Mouse (Mus musculus) forebrain, embryonic 11.5 days (tissue): ENCODE results near the gene Slc22a3. TPM values are rescaled to one million over a fixed set of nuclear protein-coding genes. Genes with fewer than 3 reads are reported as not detected.
A peak's percentile ranks its signal among the peaks of the same experiment; 100 is the strongest.

Experiments used
- ATAC-seq: fragments of 200-750 bp; cut with Nextera tagmentation; replicated peaks from 2 replicates; pipeline ENCODE4 v1.8.0; 2017; ENCODE audit warnings: moderate TSS enrichment; ENCODE audit not compliant: low FRiP score
- DNase-seq: peaks from one replicate; pipeline ENCODE4 v3.0.0-alpha.2; 2017; ENCODE audit warnings: low spot score
- H3K27ac ChIP-seq: fragments of 300-500 bp; sonication (generic); 2 replicates; pipeline ENCODE4 v1.5.1; 2014; ENCODE audit warnings: low read depth, low read length
- H3K27me3 ChIP-seq: fragments of 300-500 bp; sonication (generic); 2 replicates; pipeline ENCODE4 v1.6.1; 2014; ENCODE audit warnings: mild to moderate bottlenecking, low read length, mixed read lengths; ENCODE audit not compliant: control insufficient read depth, insufficient read depth
- H3K36me3 ChIP-seq: fragments of 300-500 bp; sonication (generic); 2 replicates; pipeline ENCODE4 v1.6.1; 2014; ENCODE audit warnings: mild to moderate bottlenecking, low read length, moderate library complexity, mixed read lengths; ENCODE audit not compliant: control insufficient read depth, insufficient read depth
- H3K4me1 ChIP-seq: fragments of 300-500 bp; sonication (generic); replicated peaks from 2 replicates; pipeline ENCODE4 v1.6.1; 2014; ENCODE audit warnings: low read length, mixed read lengths; ENCODE audit not compliant: control insufficient read depth, insufficient read depth
- H3K4me2 ChIP-seq: fragments of 300-500 bp; sonication (generic); 2 replicates; pipeline ENCODE4 v1.6.1; 2014; ENCODE audit warnings: low read depth, mild to moderate bottlenecking, low read length, moderate library complexity, mixed read lengths; ENCODE audit not compliant: severe bottlenecking
- H3K4me3 ChIP-seq: fragments of 300-500 bp; sonication (generic); 2 replicates; pipeline ENCODE4 v1.5.1; 2014; ENCODE audit warnings: low read depth, low read length
- H3K9ac ChIP-seq: fragments of 300-500 bp; sonication (generic); 2 replicates; pipeline ENCODE4 v1.6.1; 2014; ENCODE audit warnings: low read length
- H3K9me3 ChIP-seq: fragments of 300-500 bp; sonication (generic); 2 replicates; pipeline ENCODE4 v1.6.1; 2016; ENCODE audit warnings: low read length, mixed read lengths; ENCODE audit not compliant: control insufficient read depth
- WGBS: fragments of 180-500 bp; shearing (Covaris S2); extraction: QIAGEN DNeasy Blood & Tissue Kit; methylation state at CpG from one replicate; pipeline ENCODE4 v1.1.7; 2014; 5-methylcytosine and 5-hydroxymethylcytosine counted together
- polyA plus RNA-seq: library from polyadenylated mRNA; unstranded; fragments of >200 nt; fragmentation: Nextera tagmentation; extraction: Ambion mirVana; gene quantifications from 2 replicates; pipeline ENCODE4 v1.2.1, GENCODE M21; 2014

Slc22a3 gene
- polyA plus RNA-seq, 1 experiment from 2014 or later = 0.15 TPM

DNA sequence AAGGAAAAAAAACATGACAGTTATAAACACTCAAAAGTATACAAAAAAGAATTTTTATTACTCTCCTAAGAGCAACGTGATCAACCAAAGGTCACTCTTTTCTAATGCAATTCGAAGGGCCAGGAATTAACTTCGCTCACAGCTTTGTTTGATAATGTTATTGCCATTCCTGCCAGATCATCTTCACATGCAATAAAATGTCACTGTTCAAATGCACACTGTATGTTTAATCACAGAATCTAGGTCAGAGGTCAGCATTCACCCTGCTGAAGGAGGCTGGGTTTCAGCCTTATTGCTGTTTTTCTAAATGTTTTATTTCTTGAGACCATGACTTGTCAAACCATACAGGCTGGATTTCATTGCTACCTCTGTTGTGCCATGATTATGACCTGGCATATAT, 21.8 kb downstream of the Slc22a3 start:
- WGBS = 87% methylated on average over 3 of the region's 3 CpGs
- Histone ChIP-seq H3K9me3 (no peaks in the 10 kb centered on the region), H3K9ac (no peak overlapping the region), H3K4me1 (no peaks in the 10 kb centered on the region), H3K4me3 (no peak overlapping the region), H3K27ac (no peak overlapping the region), H3K27me3 (no peaks in the 10 kb centered on the region), H3K4me2 (no peak overlapping the region), H3K36me3 (no peaks in the 10 kb centered on the region)
- DNase-seq = no peak
- ATAC-seq = no peak

DNA sequence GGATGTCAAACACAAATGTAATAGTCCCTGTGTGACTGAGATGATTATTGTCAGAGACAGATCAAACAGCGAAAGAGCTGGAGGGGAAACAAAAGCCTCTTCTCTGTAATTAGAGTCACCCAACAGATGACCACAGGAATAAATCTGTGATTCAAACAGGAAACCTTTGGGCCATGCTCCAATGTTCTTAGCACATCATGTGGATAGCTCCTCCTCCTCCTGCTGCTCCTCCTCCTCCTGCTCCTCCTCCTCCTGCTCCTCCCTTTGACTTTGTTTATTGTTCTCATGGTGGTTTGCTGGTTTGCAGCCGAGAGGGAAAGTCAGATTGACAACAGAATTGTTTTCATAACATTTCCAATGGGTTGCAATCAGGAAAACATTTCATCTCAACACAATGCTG, 28.1 kb downstream of the Slc22a3 start:
- H3K9ac ChIP-seq = no peak overlapping the region
- no peaks in the 10 kb centered on the region for H3K27me3 ChIP-seq
- no peaks in the 10 kb centered on the region for H3K4me1 ChIP-seq
- no peak overlapping the region for H3K4me3 ChIP-seq
- H3K4me2 ChIP-seq = no peak overlapping the region
- no peak for ATAC-seq
- no peaks in the 10 kb centered on the region for H3K36me3 ChIP-seq
- 45% methylated on average over 2 of the region's 2 CpGs for WGBS
- H3K27ac ChIP-seq = no peak overlapping the region
- no peaks in the 10 kb centered on the region for H3K9me3 ChIP-seq
- no peak for DNase-seq

DNA sequence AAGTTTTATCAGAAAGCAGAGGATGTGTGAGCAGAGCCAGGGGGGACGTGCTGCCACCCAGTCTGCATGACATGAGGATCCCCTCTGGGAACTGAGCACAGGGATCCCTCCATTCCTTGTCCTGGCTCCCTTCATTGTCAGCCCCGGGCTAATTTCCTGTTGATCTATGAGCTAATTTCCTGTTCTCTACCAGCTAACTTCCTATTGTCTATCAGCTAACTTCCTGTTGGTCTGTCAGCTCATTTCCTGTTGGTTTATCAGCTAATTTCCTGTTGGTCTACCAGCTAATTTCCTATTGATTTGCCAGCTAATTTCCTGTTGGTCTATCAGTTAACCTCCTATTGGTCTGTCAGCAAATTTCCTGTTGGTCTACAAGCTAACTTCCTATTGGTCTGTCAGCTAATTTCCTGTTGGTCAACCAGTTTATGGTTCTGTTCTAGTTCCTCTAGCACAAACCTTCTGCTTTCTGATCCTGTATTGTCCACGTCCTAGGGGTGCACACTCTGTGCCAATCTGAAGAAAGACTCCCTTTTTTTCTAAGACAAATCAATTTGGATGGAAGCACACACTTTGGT, 32.9 kb downstream of the Slc22a3 start:
- Histone ChIP-seq H3K9ac (no peak overlapping the region), H3K27me3 (no peaks in the 10 kb centered on the region), H3K4me2 (no peak overlapping the region), H3K9me3 (no peaks in the 10 kb centered on the region), H3K4me1 (no peaks in the 10 kb centered on the region), H3K4me3 (no peak overlapping the region), H3K27ac (no peak overlapping the region), H3K36me3 (no peaks in the 10 kb centered on the region)
- 77% methylated on average over 3 of the region's 3 CpGs for WGBS
- ATAC-seq (no peak), DNase-seq (no peak)

DNA sequence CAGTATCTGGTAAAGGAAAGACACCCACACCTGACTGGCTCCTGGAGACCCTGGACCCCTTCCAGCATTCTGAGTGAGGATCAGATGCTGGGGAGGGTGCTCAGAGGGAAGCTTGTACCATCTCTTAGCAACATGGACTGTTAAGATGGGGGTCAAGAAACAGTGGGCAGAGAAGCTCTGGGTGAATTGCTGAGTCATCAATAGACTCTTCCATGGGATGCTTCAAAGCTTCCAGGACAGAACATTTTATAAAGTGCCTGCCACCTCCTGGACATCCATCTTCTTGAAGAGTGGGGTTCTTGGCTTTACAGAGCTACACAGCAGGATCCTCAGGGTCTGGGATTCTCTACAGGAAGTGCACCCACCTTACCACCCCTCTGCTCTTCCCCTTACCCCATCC, 35.0 kb downstream of the Slc22a3 start:
- Histone ChIP-seq H3K27ac (no peak overlapping the region), H3K9me3 (no peaks in the 10 kb centered on the region), H3K36me3 (no peaks in the 10 kb centered on the region), H3K9ac (no peak overlapping the region), H3K4me1 (no peaks in the 10 kb centered on the region), H3K4me2 (no peak overlapping the region), H3K27me3 (no peaks in the 10 kb centered on the region), H3K4me3 (no peak overlapping the region)
- DNase-seq (no peak), ATAC-seq (no peak)

DNA sequence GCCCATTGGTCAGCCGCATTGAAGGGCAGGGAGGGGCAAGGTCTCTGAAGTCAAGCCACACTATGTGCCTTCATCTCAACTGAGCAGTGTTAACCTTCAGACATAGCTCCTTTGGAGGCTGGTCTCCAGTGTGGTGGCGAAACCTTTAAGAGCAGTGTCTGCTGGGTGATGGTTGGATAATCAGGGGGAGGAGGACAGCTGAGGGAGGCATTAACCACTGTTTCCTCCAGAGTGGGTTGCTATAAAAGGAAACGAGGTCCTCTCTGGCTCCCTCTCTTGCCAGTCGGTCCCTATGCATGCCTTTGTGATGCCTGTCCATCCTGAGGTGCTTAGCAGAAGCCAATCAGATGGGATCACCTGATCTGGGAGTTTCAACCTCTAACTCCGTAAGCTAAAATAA, 38.8 kb downstream of the Slc22a3 start:
- Histone ChIP-seq H3K4me3 (no peak overlapping the region), H3K36me3 (no peaks in the 10 kb centered on the region), H3K9me3 (no peaks in the 10 kb centered on the region), H3K27me3 (no peaks in the 10 kb centered on the region), H3K9ac (no peak overlapping the region), H3K4me2 (no peak overlapping the region), H3K27ac (no peak overlapping the region), H3K4me1 (no peaks in the 10 kb centered on the region)
- 79% methylated on average over 5 of the region's 5 CpGs for WGBS
- DNase-seq (no peak), ATAC-seq (no peak)

DNA sequence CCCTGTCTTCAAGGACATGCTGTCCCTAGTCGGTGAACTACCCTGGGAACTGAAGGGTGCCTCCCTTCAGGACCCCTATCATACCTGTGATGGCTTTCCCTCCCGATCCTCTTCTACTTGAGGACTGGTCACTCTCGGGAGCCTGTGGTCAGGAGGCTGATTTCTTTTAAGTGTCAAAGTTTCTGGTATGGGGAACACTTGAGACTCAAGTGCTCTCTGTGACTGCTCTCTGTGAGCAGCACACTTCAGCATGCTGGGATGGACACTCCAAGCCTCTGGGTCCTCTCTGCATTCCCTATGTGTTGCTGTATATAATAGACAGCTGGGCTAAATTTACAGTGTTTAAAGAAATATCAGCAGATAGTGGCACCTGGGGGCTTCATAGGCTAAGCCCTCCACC, 39.9 kb downstream of the Slc22a3 start:
- Histone ChIP-seq H3K4me2 (no peak overlapping the region), H3K27ac (no peak overlapping the region), H3K27me3 (no peaks in the 10 kb centered on the region), H3K4me1 (no peaks in the 10 kb centered on the region), H3K4me3 (no peak overlapping the region), H3K9ac (no peak overlapping the region), H3K9me3 (no peaks in the 10 kb centered on the region), H3K36me3 (no peaks in the 10 kb centered on the region)
- WGBS = 74% methylated on average over 3 of the region's 3 CpGs
- ATAC-seq = no peak
- DNase-seq = no peak

DNA sequence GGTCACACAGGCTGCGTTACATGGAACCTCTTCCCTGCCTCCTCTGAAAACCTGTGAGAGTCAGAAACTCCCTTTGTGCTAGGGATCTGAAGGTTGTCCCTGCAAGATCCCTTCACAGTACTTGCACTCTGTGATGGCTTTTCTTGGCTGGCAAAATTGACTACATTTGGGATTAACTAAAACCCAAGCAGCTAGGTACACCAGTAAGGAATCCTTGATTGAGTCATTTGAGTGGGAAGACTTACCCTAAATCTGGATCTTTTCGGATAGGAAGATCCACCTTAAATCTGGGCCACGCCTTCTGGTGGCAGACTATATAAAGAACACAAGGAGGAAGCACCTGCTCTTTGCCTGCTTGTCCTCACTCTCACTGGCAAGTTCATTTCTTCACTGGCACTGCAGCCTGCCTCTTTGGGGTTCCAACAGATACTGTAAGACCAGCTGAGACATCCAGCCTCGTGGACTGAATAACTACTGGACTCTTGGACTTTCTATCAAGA, 41.0 kb downstream of the Slc22a3 start:
- DNase-seq = no peak
- no peak overlapping the region for H3K4me3 ChIP-seq
- 74% methylated on average over 4 of the region's 4 CpGs for WGBS
- H3K9me3 ChIP-seq = no peaks in the 10 kb centered on the region
- ATAC-seq = no peak
- no peaks in the 10 kb centered on the region for H3K36me3 ChIP-seq
- no peaks in the 10 kb centered on the region for H3K4me1 ChIP-seq
- H3K4me2 ChIP-seq = no peak overlapping the region
- no peak overlapping the region for H3K9ac ChIP-seq
- H3K27me3 ChIP-seq = no peaks in the 10 kb centered on the region
- H3K27ac ChIP-seq = no peak overlapping the region

DNA sequence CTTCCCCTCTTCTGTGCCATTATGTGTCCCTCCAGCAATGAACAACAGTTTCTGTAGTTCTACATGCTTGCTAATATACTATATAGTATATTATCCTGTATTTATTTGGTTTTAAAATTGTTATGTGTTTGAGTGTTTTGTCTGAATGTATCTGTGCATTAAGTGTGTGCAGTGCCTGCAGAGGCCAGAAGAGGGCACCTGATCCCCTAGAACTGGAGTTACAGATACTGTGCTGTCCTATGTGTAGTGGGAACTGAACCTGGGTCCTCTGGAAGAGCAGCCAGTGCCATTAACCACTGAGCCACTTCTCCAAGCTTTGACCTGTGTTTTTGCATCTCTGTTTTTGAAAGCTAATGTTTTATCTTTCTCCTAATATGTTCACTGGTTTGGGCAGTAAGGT, 46.3 kb downstream of the Slc22a3 start:
- Histone ChIP-seq H3K9ac (no peak overlapping the region), H3K4me1 (no peaks in the 10 kb centered on the region), H3K9me3 (no peaks in the 10 kb centered on the region), H3K36me3 (no peaks in the 10 kb centered on the region), H3K27me3 (no peaks in the 10 kb centered on the region), H3K27ac (no peak overlapping the region), H3K4me2 (no peak overlapping the region), H3K4me3 (no peak overlapping the region)
- ATAC-seq = no peak
- peak; percentile 17 for DNase-seq

DNA sequence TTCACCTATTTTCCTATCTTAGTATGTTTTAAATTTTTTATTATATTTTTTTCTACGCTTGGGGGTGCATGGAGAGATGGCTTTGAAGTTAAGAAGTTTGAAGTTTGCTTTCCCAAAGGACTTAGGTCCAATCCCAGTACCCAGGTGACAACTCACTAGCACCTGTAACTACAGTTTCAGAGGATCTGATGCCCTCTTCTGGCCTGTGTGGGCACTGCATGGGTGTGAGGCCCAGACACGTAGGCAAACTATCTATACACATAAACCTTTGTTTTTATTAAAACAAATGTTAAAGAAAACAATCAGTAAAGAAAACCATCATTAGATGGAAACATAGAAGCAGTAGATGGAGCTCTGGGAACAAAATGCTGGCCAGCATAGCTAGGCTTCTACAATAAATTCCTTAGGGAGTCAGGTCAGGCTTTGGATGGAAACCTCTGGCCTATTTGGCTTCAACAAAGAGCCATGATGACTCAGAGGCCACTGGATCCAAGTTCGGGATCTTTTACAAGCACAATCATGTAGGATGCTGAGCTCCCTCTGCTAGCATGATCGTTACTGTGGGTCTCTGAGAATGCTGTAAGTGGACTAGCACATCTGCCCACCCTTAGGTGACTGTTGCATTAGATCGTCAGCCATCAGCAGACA, 52.2 kb downstream of the Slc22a3 start:
- DNase-seq (no peak), ATAC-seq (no peak)
- no peak overlapping the region for H3K9ac ChIP-seq
- H3K4me2 ChIP-seq = no peak overlapping the region
- no peaks in the 10 kb centered on the region; the same call in 1 of the 2 replicates for H3K4me1 ChIP-seq
- no peaks in the 10 kb centered on the region for H3K27me3 ChIP-seq
- no peaks in the 10 kb centered on the region for H3K9me3 ChIP-seq
- H3K27ac ChIP-seq = no peak overlapping the region
- no peaks in the 10 kb centered on the region for H3K36me3 ChIP-seq
- 77% methylated on average over 5 of the region's 5 CpGs for WGBS
- H3K4me3 ChIP-seq = no peak overlapping the region
